Mouse (Mus musculus): Measurements from ENCODE around the gene Cnih2.

- TF ChIP-seq CTCF (IDR thresholded peaks at IDR 0.05; ENCODE audit: borderline replicate concordance, insufficient read depth, low read length) (no peak), POLR2A (IDR thresholded peaks at IDR 0.05; ENCODE audit: low read depth, low read length) (no peak; the same call in 1 of the 2 replicates)
Observed at GRCm38 (mm10) chr19:5095887-5096474, 2.3 kb downstream of the Cnih2 start.

All from embryonic fibroblast, embryonic 13.5 days (primary cell).